Mouse (Mus musculus) c-Kit-positive CD71-positive TER-119-positive erythroid progenitor cells, embryonic 14.5 days (primary cell): Measurements from ENCODE around the gene Gm21992.
"Not testable (repeated sequence)": the region's sequence is repeated elsewhere in the genome, so short reads cannot be mapped to it uniquely, and the experiment has no call there.

Source experiments
- DNase-seq: peaks from one replicate; pipeline ENCODE4 v3.0.0-alpha.2; 2013; ENCODE audit warnings: low spot score

Gm21992 gene

DNA sequence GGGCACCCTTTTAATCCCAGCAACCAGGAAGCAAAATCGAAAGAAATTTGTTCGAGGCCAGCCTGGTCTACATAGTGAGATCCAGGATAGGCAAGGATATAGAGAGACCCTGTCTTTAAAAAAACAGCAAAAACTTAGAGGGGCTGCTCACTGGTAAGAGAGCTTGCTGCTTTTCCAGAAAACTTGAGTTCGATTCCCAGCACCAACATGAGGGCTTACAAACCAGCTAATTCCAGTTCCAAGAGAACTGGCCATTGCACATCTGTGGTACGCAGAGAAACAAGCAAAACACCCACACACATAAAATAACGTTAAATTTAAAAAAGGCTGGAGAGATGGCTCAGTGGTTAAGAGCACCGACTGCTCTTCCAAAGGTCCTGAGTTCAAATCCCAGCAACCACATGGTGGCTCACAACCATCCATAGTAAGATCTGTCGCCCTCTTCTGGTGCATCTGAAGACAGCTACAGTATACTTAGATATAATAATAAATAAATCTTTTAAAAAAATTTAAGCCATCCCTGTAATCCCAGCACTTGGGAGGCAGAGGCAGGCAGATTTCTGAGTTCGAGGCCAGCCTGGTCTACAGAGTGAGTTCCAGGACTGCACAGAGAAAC, 1.0 kb upstream of the Gm21992 start:
- not testable (repeated sequence) for DNase-seq

DNA sequence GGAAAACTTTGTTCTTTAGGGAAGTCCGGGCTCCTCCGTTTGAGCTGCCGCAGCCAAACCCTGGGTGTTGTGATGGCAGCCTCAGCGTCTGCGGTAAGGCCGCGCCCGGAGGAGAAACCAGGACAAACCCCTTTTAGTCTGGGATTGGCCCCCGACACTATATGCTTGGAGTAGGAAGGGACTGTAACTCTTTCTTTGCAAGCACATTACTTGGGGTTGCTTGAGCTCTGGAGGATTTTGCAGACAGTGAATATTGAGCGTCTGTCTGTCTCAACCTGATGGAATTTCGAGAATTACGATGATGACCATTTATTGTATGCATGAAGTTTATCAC, 464 bp upstream of the Gm21992 start:
- DNase-seq: no peak

DNA sequence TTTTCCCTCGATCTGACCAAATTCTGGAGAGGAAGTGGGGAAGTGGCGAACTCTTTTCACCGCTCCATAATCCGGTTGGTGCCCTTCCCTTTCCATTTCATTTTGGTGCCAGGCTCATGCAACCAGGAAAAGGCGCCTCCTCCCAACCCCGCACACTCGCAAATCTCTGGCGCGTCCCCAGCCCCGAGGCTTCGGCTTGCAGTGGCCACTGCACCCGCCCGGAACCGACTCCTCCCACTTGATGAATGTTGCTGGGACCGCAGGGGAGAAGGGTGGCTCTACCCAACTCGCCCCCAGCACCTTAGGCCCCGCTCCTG, 708 bp downstream of the Gm21992 start:
- no peak for DNase-seq

GRCm38 (mm10) chr19:4810309-4810708, 1.1 kb downstream of the Gm21992 start:
- DNase-seq: no peak

DNA sequence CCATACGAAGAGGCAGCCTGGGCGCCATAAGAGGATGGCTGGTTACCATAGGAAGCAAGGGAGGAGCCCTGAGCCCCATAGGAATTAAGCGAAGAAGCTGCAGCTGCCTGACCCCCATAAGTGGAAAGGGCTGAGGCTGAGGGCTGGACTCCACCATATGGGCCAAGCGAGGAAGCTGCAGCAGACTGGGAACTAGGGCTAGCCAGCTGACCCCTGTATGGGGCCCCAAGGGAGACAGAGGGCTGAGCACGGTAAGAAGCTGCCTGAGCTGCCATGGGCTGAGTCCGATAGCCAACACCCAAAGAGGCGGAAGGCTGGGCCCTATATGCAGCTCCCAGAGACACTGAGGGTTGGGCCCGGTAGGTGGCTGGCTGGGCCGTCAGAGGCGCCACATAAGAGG, 8.1 kb downstream of the Gm21992 start:
- DNase-seq: no peak

GRCm38 (mm10) chr19:4802691-4803091, 8.7 kb downstream of the Gm21992 start:
- no peak for DNase-seq

DNA sequence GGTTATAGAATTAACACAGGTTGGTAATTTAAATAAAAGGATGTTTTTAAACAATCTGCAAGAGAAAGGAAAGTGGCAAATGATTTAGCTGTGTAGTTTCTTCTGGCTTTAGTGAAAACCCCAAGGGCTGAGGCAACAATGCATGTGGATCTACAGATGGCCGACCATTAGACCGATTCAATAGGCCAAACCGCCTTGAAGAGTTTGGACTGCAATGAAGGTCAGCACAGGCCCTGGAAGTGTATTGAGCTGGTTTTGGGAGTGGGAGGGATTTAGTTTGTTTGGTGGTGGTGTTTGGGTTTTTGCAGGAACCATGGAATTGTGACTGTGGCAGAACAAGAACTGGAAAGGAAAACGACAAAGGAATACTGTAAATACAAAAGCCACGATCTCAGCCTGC, 12.3 kb downstream of the Gm21992 start:
- DNase-seq: no peak

DNA sequence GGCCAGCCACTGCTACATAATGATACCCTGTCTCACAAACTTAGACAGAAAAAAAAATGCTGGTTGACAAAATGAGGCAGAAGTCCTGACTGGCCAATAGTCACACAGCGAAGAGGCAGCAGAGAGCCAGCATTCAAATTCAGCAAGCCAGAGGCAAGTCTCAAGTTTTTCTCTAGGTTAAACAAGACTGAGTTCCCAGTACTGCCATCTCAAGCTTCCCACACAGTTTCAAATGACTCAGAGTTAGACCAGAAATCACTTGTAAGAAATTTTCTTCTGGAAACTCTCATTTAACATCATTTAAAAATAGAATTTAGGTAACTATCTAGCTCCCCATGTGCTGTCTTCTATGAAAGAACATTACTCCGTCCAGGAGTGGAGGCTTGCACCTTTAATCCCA, 13.6 kb downstream of the Gm21992 start:
- no peak for DNase-seq

DNA sequence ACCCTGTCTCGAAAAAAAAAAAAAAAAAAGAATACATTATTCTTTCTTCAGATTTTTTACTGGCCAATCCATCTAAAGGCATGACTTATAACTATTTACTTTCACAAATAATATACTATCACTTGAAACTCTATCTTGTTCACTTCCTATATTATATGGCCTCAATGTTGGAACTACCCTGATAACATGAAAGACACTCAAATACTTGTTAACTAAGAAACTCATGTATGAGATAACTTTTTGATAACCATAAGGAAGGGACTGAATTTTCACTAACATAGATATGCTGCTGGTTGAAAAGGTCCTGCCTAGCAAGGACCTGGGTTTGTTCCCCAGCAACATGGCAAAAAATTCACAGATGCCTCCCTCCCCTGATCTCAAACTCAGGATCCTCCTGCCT, 15.5 kb downstream of the Gm21992 start:
- DNase-seq: no peak

- DNase-seq: peak; percentile 100
These were observed 17.5 kb downstream of the Gm21992 start, which contains the start of gene Rbm4 for GRCm38 (mm10) chr19:4793831-4794422. TSS of gene Rbm4 (minus strand) at chr19:4793901.

GRCm38 (mm10) chr19:4793281-4793830, 18.1 kb downstream of the Gm21992 start:
- DNase-seq: no peak

DNA sequence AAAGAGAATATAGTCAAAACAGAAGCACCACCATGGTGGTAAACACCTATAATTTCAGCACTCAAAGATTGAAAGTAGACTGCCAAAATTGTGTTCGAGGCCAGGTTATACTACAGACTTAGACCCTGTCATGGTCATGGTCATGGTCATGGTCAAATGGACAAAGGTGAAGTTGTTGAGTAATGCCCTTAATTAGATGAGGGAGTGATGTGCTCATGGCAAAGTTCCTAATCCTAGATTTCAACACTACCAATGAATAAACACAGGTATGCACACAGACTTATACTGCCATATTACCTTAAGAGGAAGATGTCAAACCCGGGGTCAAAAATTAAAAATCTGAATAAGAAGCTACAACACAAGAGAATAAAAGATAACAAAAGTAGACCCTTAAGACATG, 25.1 kb downstream of the Gm21992 start:
- no peak for DNase-seq

DNA sequence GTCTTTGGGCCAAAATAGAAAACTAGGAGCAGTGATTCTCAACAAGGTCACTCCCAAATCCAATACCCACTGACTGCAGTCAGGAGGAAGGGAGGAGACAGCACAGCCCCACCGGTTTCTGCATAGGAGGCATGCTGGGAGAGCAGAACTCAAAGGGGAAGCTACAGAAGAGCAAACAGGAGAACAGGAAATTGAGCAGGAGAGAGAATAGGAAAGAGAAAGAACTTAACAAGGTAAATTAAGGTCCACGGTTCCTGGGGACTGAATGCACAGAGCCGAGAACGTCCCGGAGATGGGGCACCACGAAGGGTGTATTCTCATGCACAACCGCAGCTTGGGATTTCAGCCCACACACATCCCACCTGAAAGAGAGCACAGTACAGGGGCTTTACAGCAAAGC, 26.2 kb downstream of the Gm21992 start:
- no peak for DNase-seq

DNA sequence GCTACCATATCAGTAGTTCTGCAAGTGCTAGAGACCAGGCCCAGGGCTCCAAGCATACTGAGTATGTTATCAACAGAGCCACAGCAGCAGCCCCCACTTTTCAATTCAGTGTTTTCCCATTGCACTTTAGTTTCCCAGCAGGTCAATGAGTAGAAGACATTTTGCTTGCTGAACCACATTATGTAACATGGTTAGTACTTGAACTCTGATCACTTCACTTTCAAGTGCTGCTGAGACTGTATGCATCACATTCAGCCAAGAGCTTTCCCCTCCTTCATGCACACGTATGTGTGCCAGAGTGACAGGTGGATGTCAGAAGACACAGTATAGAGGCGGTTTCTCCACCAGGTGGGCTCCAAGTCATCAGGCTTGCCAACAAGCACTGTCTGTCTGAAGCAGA, 28.5 kb downstream of the Gm21992 start:
- no peak for DNase-seq

DNA sequence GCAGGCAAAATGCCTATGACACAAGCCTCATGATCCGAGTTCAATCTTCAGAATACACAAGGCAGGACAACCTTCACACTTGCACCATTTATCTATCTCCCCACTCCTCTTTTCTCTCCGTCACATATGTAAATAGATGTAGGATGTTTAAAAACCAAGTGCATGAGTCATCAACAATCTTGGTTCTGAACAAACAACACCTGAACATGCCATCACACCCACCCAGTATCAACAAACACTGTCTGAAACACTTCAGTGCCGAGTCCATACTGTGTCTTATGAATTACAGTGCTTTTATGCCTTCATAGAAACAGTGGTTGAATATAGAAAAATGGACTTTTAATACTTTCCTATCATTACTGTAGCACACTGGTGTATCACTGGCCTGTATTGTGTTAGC, 38.6 kb downstream of the Gm21992 start:
- no peak for DNase-seq

DNA sequence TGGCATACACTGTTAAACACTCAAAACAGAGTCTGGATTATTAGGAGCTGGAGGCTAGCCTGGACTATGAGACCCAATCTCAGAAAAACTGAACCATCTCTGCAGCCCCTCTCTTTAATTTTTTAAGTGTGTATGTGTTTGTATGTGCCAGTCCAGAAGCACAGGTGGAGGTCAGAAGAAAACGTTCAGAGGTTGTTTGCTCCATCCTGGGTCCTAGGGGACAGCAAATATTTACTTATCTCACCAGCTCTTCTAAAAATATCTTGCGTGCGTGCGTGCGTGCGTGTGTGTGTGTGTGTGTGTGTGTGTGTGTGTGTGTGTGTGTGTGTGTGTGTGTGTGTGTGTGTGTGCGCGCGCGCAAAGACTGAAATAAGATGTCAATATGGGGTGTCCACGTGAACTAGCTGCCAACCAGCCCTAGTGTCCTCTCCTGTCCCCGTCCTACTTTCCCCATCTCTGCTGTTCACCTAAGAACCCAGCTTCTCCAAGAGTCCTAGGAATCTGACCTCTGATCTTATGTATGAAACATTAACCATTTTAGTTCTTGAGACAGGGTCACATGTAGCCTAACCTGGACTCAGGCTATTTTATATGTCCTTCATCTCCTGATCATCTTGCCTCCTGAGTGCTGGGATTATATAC, 43.8 kb downstream of the Gm21992 start:
- no peak for DNase-seq

DNA sequence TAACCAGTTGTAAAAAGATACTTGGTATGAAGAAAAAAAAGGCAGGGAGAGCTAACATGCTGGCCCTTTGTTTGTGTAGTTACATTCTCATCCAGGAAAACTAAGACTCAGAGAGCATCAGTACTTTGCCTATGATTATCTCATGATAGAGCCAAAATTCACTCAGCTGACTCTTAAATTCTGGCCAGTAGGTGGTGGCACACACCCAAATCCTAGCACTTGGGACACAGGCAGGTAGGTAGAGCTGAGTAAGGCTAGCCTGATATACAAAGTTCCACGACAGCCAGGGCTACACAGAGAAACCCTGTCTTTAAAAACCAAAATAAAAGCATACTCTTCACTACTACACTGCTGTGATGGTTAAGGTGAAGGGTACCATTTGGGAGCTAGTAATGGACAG, 48.5 kb downstream of the Gm21992 start:
- no peak for DNase-seq

- DNase-seq: not testable (repeated sequence)
These were observed 50.9 kb downstream of the Gm21992 start for GRCm38 (mm10) chr19:4760544-4760943.

GRCm38 (mm10) chr19:4756921-4757320, 54.5 kb downstream of the Gm21992 start:
- peak; percentile 16 for DNase-seq

DNA sequence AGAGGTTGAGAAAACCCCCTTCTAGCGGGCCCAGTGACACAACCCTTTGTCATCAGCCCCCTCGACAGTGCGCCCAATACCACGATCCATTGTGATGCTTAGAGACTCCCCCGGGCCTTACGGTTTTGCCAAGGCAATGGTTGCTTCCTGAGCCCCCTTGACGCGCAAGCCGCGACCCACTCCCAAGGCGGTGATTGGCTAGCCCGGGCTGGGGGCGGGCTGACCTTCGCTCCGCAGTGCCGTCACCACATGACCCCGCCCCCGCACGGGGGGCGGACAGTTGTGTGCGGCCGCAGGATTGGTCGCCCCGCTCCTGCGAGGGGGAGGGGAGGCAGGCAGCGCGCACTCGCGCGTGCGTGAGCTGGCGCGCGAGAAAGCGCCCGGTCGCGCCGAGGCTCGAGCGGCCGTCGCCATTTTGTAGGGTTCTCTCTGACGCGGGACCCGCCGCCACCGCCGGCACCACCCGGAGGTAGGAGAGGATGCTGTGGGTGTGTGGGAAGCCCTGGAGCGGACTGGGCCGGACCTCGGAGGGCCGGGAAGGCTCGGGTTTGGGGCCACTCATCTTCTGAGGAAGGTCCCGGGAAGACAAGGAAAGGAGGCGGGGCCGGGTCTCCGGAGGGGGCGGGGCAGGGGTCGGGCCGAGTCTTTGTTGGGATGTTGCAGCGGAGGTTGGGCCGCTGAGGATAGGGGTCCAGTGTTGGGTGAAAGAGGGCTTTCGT, 55.1 kb downstream of the Gm21992 start, which contains the start of gene Rbm4b:
Rbm4b (plus strand) TSS at position 305 of the 719 bp plus-strand sequence.
- peak; percentile 88 for DNase-seq

- peak; percentile 87 for DNase-seq
These were observed 55.7 kb downstream of the Gm21992 start for GRCm38 (mm10) chr19:4755565-4756192.

DNA sequence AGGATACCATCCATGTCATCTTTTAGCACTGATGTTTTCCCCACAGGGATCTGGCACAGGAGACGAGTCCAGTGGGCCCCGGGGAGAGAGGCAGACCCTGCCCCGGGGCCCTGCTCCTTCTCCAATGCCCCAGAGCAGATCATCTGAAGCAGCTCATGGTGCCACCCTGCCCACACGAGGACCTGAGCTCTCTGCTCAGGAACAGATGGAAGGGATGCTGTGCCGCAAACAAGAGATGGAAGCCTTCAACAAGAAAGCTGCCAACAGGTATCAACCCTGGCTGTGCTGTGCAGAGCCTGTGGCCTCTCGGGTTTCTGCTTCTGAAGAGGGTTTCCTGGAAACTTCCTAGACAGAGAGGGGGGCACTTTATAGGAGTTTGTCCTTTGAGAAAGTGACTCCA, 61.4 kb downstream of the Gm21992 start:
- no peak for DNase-seq
